Mouse (Mus musculus): ENCODE data around the gene Pou6f1. TPM values are rescaled to one million over a fixed set of nuclear protein-coding genes. Genes with fewer than 3 reads are reported as not detected.

Gene Pou6f1
- 38.2 and 38.9 TPM in 2 replicates for polyA plus RNA-seq (2012; rRNA removed)

GRCm38 (mm10) chr15:100599276-100600046, at the start of gene Pou6f1:
Gene Pou6f1, minus strand, starts transcription at chr15:100599984.
- Histone ChIP-seq H3K27me3 (ENCODE audit: control insufficient read depth, insufficient read depth, low read length) (no peaks in the 10 kb centered on the region), H3K27ac (ENCODE audit: control insufficient read depth, insufficient read depth, low read depth, low read length) (no peak within 1 kb of the TSS), H3K4me1 (ENCODE audit: control insufficient read depth, insufficient read depth, low read length) (peaks cover 17% of the 10 kb centered on the region), H3K36me3 (ENCODE audit: control insufficient read depth, insufficient read depth, low read length) (no peaks in the 10 kb centered on the region), H3K4me3 (ENCODE audit: control insufficient read depth, low read depth, low read length) (peak within 1 kb of the TSS; percentile 71)
- TF ChIP-seq CTCF (IDR thresholded peaks at IDR 0.05; ENCODE audit: control insufficient read depth, insufficient read depth, insufficient replicate concordance, low read depth, low read length) (no peak), POLR2A (IDR thresholded peaks at IDR 0.05; ENCODE audit: control insufficient read depth, low read depth, low read length) (no peak)

- Histone ChIP-seq H3K4me3 (ENCODE audit: control insufficient read depth, low read depth, low read length) (no peak overlapping the region), H3K27me3 (ENCODE audit: control insufficient read depth, insufficient read depth, low read length) (no peaks in the 10 kb centered on the region), H3K27ac (ENCODE audit: control insufficient read depth, insufficient read depth, low read depth, low read length) (no peak overlapping the region), H3K4me1 (ENCODE audit: control insufficient read depth, insufficient read depth, low read length) (no peaks in the 10 kb centered on the region), H3K36me3 (ENCODE audit: control insufficient read depth, insufficient read depth, low read length) (peaks cover 5% of the 10 kb centered on the region)
- TF ChIP-seq CTCF (IDR thresholded peaks at IDR 0.05; ENCODE audit: control insufficient read depth, insufficient read depth, insufficient replicate concordance, low read depth, low read length): no peak
- no peak for TF ChIP-seq POLR2A (IDR thresholded peaks at IDR 0.05; ENCODE audit: control insufficient read depth, low read depth, low read length)
These were observed 46.4 kb upstream of the Pou6f1 start for GRCm38 (mm10) chr15:100646161-100646560.

- Histone ChIP-seq H3K36me3 (ENCODE audit: control insufficient read depth, insufficient read depth, low read length) (peaks cover 3% of the 10 kb centered on the region; the same call in 1 of the 2 replicates), H3K27me3 (ENCODE audit: control insufficient read depth, insufficient read depth, low read length) (no peaks in the 10 kb centered on the region), H3K27ac (ENCODE audit: control insufficient read depth, insufficient read depth, low read depth, low read length) (no peak overlapping the region), H3K4me1 (ENCODE audit: control insufficient read depth, insufficient read depth, low read length) (no peaks in the 10 kb centered on the region), H3K4me3 (ENCODE audit: control insufficient read depth, low read depth, low read length) (no peak overlapping the region)
- TF ChIP-seq CTCF (IDR thresholded peaks at IDR 0.05; ENCODE audit: control insufficient read depth, insufficient read depth, insufficient replicate concordance, low read depth, low read length): no peak
- TF ChIP-seq POLR2A (IDR thresholded peaks at IDR 0.05; ENCODE audit: control insufficient read depth, low read depth, low read length): no peak
These were observed 42.7 kb upstream of the Pou6f1 start for GRCm38 (mm10) chr15:100642451-100642850.

- no peak for TF ChIP-seq POLR2A (IDR thresholded peaks at IDR 0.05; ENCODE audit: control insufficient read depth, low read depth, low read length)
- H3K4me3 ChIP-seq (ENCODE audit: control insufficient read depth, low read depth, low read length): no peak overlapping the region
- H3K4me1 ChIP-seq (ENCODE audit: control insufficient read depth, insufficient read depth, low read length): peaks cover 8% of the 10 kb centered on the region
- no peaks in the 10 kb centered on the region for H3K27me3 ChIP-seq (ENCODE audit: control insufficient read depth, insufficient read depth, low read length)
- H3K36me3 ChIP-seq (ENCODE audit: control insufficient read depth, insufficient read depth, low read length): peaks cover 3% of the 10 kb centered on the region; the same call in 1 of the 2 replicates
- no peak overlapping the region for H3K27ac ChIP-seq (ENCODE audit: control insufficient read depth, insufficient read depth, low read depth, low read length)
These were observed 41.5 kb upstream of the Pou6f1 start for GRCm38 (mm10) chr15:100641226-100641810.

GRCm38 (mm10) chr15:100639972-100640750, 40.4 kb upstream of the Pou6f1 start:
- H3K27me3 ChIP-seq (ENCODE audit: control insufficient read depth, insufficient read depth, low read length): no peaks in the 10 kb centered on the region; the same call in 1 of the 2 replicates
- H3K36me3 ChIP-seq (ENCODE audit: control insufficient read depth, insufficient read depth, low read length): peaks cover 2% of the 10 kb centered on the region; the same call in 1 of the 2 replicates
- no peak overlapping the region for H3K27ac ChIP-seq (ENCODE audit: control insufficient read depth, insufficient read depth, low read depth, low read length)
- no peak for TF ChIP-seq POLR2A (IDR thresholded peaks at IDR 0.05; ENCODE audit: control insufficient read depth, low read depth, low read length)
- TF ChIP-seq CTCF (IDR thresholded peaks at IDR 0.05; ENCODE audit: control insufficient read depth, insufficient read depth, insufficient replicate concordance, low read depth, low read length): no peak
- no peak overlapping the region for H3K4me3 ChIP-seq (ENCODE audit: control insufficient read depth, low read depth, low read length)
- H3K4me1 ChIP-seq (ENCODE audit: control insufficient read depth, insufficient read depth, low read length): peaks cover 12% of the 10 kb centered on the region

- Histone ChIP-seq H3K36me3 (ENCODE audit: control insufficient read depth, insufficient read depth, low read length) (no peaks in the 10 kb centered on the region), H3K4me3 (ENCODE audit: control insufficient read depth, low read depth, low read length) (no peak overlapping the region), H3K27me3 (ENCODE audit: control insufficient read depth, insufficient read depth, low read length) (no peaks in the 10 kb centered on the region; the same call in 1 of the 2 replicates), H3K27ac (ENCODE audit: control insufficient read depth, insufficient read depth, low read depth, low read length) (no peak overlapping the region), H3K4me1 (ENCODE audit: control insufficient read depth, insufficient read depth, low read length) (peaks cover 14% of the 10 kb centered on the region)
- no peak for TF ChIP-seq POLR2A (IDR thresholded peaks at IDR 0.05; ENCODE audit: control insufficient read depth, low read depth, low read length)
- peak; percentile 19; the same call in 1 of the 2 replicates for TF ChIP-seq CTCF (IDR thresholded peaks at IDR 0.05; ENCODE audit: control insufficient read depth, insufficient read depth, insufficient replicate concordance, low read depth, low read length)
These were observed 37.9 kb upstream of the Pou6f1 start for GRCm38 (mm10) chr15:100637661-100638060.
